Mouse (Mus musculus) kidney, embryonic 14.5 days (tissue): Measurements from ENCODE around the gene Rhog. TPM values are rescaled to one million over a fixed set of nuclear protein-coding genes. Genes with fewer than 3 reads are reported as not detected.

Experiments used
- ATAC-seq: fragments of 200-750 bp; cut with Nextera tagmentation; 2 replicates; pipeline ENCODE4 v1.8.0; 2017; ENCODE audit warnings: moderate number of reproducible peaks, mild to moderate bottlenecking, moderate TSS enrichment, moderate library complexity; ENCODE audit not compliant: low FRiP score, low TSS enrichment
- H3K27ac ChIP-seq: fragments of 300-500 bp; sonication (generic); 2 replicates; pipeline ENCODE4 v1.5.1; 2014; ENCODE audit warnings: low read depth, mild to moderate bottlenecking, low read length, moderate library complexity, mixed read lengths
- H3K27me3 ChIP-seq: fragments of 300-500 bp; sonication (generic); 2 replicates; pipeline ENCODE4 v1.6.1; 2014; ENCODE audit warnings: mild to moderate bottlenecking, low read length; ENCODE audit not compliant: control insufficient read depth, insufficient read depth
- H3K36me3 ChIP-seq: fragments of 300-500 bp; sonication (generic); 2 replicates; pipeline ENCODE4 v1.6.1; 2014; ENCODE audit warnings: low read length, mixed read lengths; ENCODE audit not compliant: control insufficient read depth, insufficient read depth
- H3K4me1 ChIP-seq: fragments of 300-500 bp; sonication (generic); 2 replicates; pipeline ENCODE4 v1.6.1; 2014; ENCODE audit warnings: low read length, mixed read lengths; ENCODE audit not compliant: control insufficient read depth, insufficient read depth
- H3K4me2 ChIP-seq: fragments of 300-500 bp; sonication (generic); replicated peaks from 2 replicates; pipeline ENCODE4 v1.6.1; 2014; ENCODE audit warnings: low read depth, mild to moderate bottlenecking, low read length
- H3K4me3 ChIP-seq: fragments of 300-500 bp; sonication (generic); 2 replicates; pipeline ENCODE4 v1.5.1; 2014; ENCODE audit warnings: mild to moderate bottlenecking, low read length
- H3K9ac ChIP-seq: fragments of 300-500 bp; sonication (generic); 2 replicates; pipeline ENCODE4 v1.6.1; 2014; ENCODE audit warnings: low read depth, mild to moderate bottlenecking, low read length, moderate library complexity
- H3K9me3 ChIP-seq: fragments of 300-500 bp; sonication (generic); 2 replicates; pipeline ENCODE4 v1.6.1; 2016; ENCODE audit warnings: low read length; ENCODE audit not compliant: control insufficient read depth
- WGBS: fragments of 180-500 bp; shearing (Covaris S2); extraction: QIAGEN DNeasy Blood & Tissue Kit; methylation state at CpG from one replicate; pipeline ENCODE4 v1.1.7; 2014; 5-methylcytosine and 5-hydroxymethylcytosine counted together
- polyA plus RNA-seq: library from polyadenylated mRNA; unstranded; fragments of >200 nt; fragmentation: Nextera tagmentation; extraction: Ambion mirVana; gene quantifications from 2 replicates; pipeline ENCODE4 v1.2.1, GENCODE M21; 2014

Rhog gene
- 47.6 and 62.6 TPM in 2 replicates for polyA plus RNA-seq

- Histone ChIP-seq H3K27me3 (no peaks in the 10 kb centered on the region), H3K9ac (no peak within 1 kb of the TSS), H3K27ac (no peak within 1 kb of the TSS), H3K4me2 (no peak within 1 kb of the TSS), H3K4me3 (no peak within 1 kb of the TSS), H3K4me1 (no peaks in the 10 kb centered on the region), H3K9me3 (no peaks in the 10 kb centered on the region), H3K36me3 (no peaks in the 10 kb centered on the region)
- no peak for ATAC-seq
- WGBS: 88% methylated on average over 3 of the region's 3 CpGs
Observed at GRCm38 (mm10) chr7:102255954-102256353, at the start of gene Rhog. Rhog (minus strand) TSS chr7:102256054.

- Histone ChIP-seq H3K27me3 (no peaks in the 10 kb centered on the region), H3K27ac (no peak overlapping the region), H3K9me3 (no peaks in the 10 kb centered on the region), H3K4me1 (no peaks in the 10 kb centered on the region), H3K4me2 (no peak overlapping the region), H3K4me3 (no peak overlapping the region), H3K36me3 (no peaks in the 10 kb centered on the region), H3K9ac (no peak overlapping the region)
- ATAC-seq: no peak
- WGBS: 89% methylated on average over 2 of the region's 2 CpGs
Observed at GRCm38 (mm10) chr7:102305596-102305995, 49.7 kb upstream of the Rhog start.

GRCm38 (mm10) chr7:102302471-102302870 lies 46.6 kb upstream of the Rhog start:
- WGBS: 82% methylated on average over 4 of the region's 4 CpGs
- Histone ChIP-seq H3K4me2 (no peak overlapping the region), H3K4me3 (no peak overlapping the region), H3K27ac (no peak overlapping the region), H3K27me3 (no peaks in the 10 kb centered on the region), H3K9me3 (no peaks in the 10 kb centered on the region), H3K36me3 (no peaks in the 10 kb centered on the region), H3K4me1 (no peaks in the 10 kb centered on the region), H3K9ac (no peak overlapping the region)
- no peak for ATAC-seq

- Histone ChIP-seq H3K27ac (no peak overlapping the region), H3K4me1 (no peaks in the 10 kb centered on the region), H3K9ac (no peak overlapping the region), H3K9me3 (no peaks in the 10 kb centered on the region), H3K27me3 (no peaks in the 10 kb centered on the region), H3K4me3 (no peak overlapping the region), H3K36me3 (no peaks in the 10 kb centered on the region), H3K4me2 (no peak overlapping the region)
- ATAC-seq: no peak
- WGBS: 78% methylated on average over 1 of the region's 1 CpGs
Observed at GRCm38 (mm10) chr7:102300761-102301160, 44.9 kb upstream of the Rhog start.

GRCm38 (mm10) chr7:102293234-102293633 lies 37.4 kb upstream of the Rhog start:
- H3K4me1 ChIP-seq: peaks cover 6% of the 10 kb centered on the region; the same call in 1 of the 2 replicates
- 3% methylated on average over 2 of the region's 2 CpGs for WGBS
- no peak overlapping the region for H3K27ac ChIP-seq
- no peak overlapping the region for H3K4me3 ChIP-seq
- ATAC-seq: peak; percentile 75
- H3K4me2 ChIP-seq: no peak overlapping the region
- H3K9me3 ChIP-seq: no peaks in the 10 kb centered on the region
- no peaks in the 10 kb centered on the region for H3K27me3 ChIP-seq
- H3K9ac ChIP-seq: no peak overlapping the region
- no peaks in the 10 kb centered on the region for H3K36me3 ChIP-seq

- WGBS: 92% methylated on average over 3 of the region's 3 CpGs
- H3K9ac ChIP-seq: no peak overlapping the region
- no peak overlapping the region for H3K4me2 ChIP-seq
- no peaks in the 10 kb centered on the region for H3K27me3 ChIP-seq
- no peaks in the 10 kb centered on the region for H3K36me3 ChIP-seq
- H3K4me3 ChIP-seq: no peak overlapping the region
- no peak for ATAC-seq
- H3K4me1 ChIP-seq: peaks cover 6% of the 10 kb centered on the region; the same call in 1 of the 2 replicates
- no peak overlapping the region for H3K27ac ChIP-seq
- H3K9me3 ChIP-seq: no peaks in the 10 kb centered on the region
Observed at GRCm38 (mm10) chr7:102292228-102292627, 36.4 kb upstream of the Rhog start.

GRCm38 (mm10) chr7:102289466-102289865 lies 33.6 kb upstream of the Rhog start:
- H3K9me3 ChIP-seq: no peaks in the 10 kb centered on the region
- no peak for ATAC-seq
- H3K4me1 ChIP-seq: peaks cover 6% of the 10 kb centered on the region; the same call in 1 of the 2 replicates
- H3K27ac ChIP-seq: no peak overlapping the region
- 82% methylated on average over 6 of the region's 6 CpGs for WGBS
- no peak overlapping the region for H3K4me2 ChIP-seq
- H3K4me3 ChIP-seq: no peak overlapping the region
- H3K36me3 ChIP-seq: no peaks in the 10 kb centered on the region
- no peak overlapping the region for H3K9ac ChIP-seq
- H3K27me3 ChIP-seq: no peaks in the 10 kb centered on the region

- Histone ChIP-seq H3K4me1 (no peaks in the 10 kb centered on the region), H3K9me3 (no peaks in the 10 kb centered on the region), H3K9ac (no peak overlapping the region), H3K4me3 (no peak overlapping the region), H3K36me3 (no peaks in the 10 kb centered on the region), H3K4me2 (no peak overlapping the region), H3K27me3 (no peaks in the 10 kb centered on the region; the same call in 1 of the 2 replicates), H3K27ac (no peak overlapping the region)
- no peak for ATAC-seq
- 84% methylated on average over 5 of the region's 5 CpGs for WGBS
Observed at GRCm38 (mm10) chr7:102282261-102282660, 26.4 kb upstream of the Rhog start.

GRCm38 (mm10) chr7:102281403-102281802 lies 25.5 kb upstream of the Rhog start:
- H3K4me2 ChIP-seq: no peak overlapping the region
- H3K4me1 ChIP-seq: no peaks in the 10 kb centered on the region
- no peak overlapping the region for H3K9ac ChIP-seq
- no peaks in the 10 kb centered on the region for H3K36me3 ChIP-seq
- H3K27ac ChIP-seq: no peak overlapping the region
- H3K4me3 ChIP-seq: no peak overlapping the region
- no peaks in the 10 kb centered on the region for H3K9me3 ChIP-seq
- 90% methylated on average over 1 of the region's 1 CpGs for WGBS
- no peak for ATAC-seq
- no peaks in the 10 kb centered on the region; the same call in 1 of the 2 replicates for H3K27me3 ChIP-seq
